Mouse (Mus musculus) ES-Bruce4 (cell line): Measurements from ENCODE around the gene Zmym6.

Experiments used
- CTCF ChIP-seq: IDR thresholded peaks from one replicate; pipeline ENCODE4 v1.8.1; 2011; ENCODE audit warnings: low read depth, low read length
- POLR2A ChIP-seq: IDR thresholded peaks from one replicate; pipeline ENCODE4 v1.8.1; 2011; ENCODE audit warnings: low read length; ENCODE audit not compliant: insufficient read depth

DNA sequence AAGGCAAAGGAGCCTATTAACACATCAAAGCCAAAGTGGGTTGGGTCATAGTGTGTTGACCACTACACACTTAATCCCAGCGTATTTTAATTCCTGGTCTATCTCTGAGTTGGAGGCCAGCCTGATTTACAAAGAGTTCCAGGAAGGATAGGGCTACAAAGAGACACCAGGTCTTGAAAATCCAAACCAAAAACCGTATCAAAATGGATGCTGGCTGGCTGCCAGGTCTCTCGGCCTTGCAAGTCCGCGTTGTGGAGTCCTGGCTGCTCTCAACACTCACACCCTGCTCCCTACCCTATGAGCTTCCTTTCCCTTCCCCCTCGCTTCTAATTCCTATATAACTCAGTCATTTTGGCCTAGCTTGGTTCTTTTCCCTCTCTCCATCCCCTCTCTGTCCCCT lies 61.3 kb downstream of the Zmym6 start:
- TF ChIP-seq POLR2A (no peak), CTCF (no peak)
